Mouse (Mus musculus) thymus, postnatal 4 days (tissue): ENCODE results near the gene Stxbp6.

Experiments used
- DNase-seq: peaks from one replicate; pipeline ENCODE4 v3.0.0; 2021

The Stxbp6 gene

DNA sequence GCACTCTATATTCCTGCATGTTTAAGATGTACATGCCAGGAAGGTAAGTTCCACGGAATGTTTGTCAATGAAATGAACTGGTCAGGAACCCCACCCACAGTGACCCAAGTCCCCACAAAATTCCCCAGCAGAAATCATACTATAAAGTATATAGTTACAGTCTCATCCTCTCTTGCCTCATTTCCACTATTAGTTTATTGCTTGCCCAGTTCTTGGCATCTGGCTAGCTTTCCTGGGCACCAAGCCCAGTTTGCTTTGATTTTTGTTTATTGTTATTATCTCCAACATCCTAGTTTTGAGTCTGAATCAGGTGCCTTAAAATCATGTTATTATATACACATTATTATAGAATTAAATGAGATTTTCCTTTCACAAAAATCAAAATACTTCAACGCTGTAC is 168.5 kb downstream of the Stxbp6 start:
- no peak for DNase-seq

DNA sequence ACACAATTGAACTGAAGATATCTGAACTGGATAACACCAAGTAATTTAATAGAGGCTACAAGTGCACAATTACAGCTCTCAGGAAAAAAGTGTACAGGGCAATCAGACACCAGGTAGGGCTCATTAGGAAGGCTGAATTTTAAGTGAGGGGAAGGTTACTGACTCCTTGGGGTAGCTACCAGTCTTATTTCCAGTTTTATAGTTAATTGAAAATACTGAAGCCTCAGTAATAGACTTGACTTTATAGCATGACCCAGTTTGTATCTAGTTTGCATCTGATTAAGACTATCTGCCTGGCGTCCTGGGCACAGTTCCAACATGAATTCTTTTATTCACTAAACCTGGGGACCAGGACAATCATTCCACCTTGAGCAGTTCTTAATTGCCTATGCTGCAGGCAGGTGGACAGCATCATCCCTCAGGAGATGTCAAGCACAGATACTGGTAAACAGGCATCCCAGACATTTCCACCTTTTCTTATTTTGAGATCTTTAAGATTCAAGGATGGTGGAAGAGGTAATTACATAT is 171.2 kb downstream of the Stxbp6 start:
- DNase-seq: no peak

DNA sequence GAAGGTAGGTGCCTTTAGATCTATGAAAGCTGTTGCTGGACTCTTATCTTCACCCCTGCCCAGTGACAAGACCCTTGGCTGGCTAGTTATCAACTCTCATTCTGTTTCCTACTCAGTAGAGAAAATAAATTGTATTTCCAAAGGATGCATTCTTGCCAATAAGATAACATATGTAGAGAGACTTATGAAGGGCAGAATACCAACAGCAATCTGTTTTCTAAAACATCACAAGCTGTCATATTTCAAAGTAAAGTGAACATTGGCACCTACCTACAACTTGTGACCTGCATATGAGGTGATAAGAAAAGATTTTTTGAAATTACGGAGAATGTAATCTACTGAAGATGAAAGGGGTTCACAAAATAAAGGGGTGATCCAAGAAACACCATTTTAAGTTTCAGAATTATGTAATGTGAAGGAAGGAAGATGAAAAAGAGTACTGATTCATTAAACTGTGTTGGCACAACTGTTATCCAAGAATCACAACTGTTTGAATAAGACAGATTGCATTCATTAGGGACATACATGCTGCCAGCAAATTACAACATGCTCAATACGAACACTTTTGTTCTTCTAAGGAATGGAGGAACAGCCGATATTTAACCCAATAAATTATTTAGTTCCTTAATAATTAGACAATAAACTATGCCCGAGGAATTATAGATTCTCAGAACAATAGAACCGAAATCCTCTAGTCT is 175.2 kb downstream of the Stxbp6 start:
- no peak for DNase-seq

DNA sequence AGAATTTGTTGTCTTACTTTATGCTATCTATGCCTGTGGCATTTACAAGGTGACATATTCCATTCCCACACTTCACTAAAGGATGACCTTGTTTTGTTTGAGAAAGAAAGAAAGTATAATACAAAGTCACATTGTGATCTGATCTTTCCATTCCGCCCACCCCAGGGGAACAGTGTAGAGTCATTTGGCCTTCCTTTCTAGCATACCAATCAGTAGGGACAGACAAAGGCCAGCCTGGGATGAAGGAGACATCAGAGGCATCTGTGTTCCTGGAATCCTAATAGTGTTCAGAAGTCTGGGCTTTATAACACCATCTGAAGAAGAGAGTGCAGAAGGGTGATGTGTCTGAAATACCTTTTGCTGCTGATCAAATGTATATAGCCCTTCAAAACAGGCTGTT is 178.0 kb downstream of the Stxbp6 start:
- no peak for DNase-seq

DNA sequence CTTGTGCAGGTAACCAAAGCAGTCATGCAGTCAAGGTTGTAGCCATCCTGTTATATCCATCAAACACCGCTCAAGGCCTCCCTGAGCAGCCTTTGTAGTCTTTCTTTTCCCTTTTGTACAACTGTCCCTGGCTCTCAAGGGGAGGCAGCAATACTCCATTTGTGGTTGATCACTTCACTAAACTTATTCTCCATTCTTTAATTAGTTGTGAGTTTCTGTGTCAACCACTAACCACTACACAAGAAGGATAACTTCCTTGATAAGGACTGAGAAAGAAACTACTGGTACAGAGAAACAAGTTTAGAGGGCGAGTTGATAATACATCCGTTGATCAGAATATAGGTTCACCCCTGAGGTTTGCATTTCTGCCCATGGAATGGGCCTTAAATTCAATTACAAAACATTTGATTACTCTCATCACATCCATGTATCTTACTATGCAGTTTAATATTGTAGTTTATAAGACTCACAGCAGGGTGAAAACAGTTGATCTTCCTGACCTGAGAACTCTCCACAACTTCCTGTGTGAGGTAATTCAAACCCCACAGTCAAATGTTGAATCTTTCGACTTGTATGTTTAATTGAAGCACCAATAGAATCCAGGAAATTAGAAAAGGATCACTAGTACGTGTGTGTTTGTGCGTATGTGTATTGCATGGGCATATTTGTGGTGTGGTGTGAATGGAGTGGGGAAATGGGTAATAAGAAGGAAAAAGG is 184.7 kb downstream of the Stxbp6 start:
- DNase-seq: no peak

DNA sequence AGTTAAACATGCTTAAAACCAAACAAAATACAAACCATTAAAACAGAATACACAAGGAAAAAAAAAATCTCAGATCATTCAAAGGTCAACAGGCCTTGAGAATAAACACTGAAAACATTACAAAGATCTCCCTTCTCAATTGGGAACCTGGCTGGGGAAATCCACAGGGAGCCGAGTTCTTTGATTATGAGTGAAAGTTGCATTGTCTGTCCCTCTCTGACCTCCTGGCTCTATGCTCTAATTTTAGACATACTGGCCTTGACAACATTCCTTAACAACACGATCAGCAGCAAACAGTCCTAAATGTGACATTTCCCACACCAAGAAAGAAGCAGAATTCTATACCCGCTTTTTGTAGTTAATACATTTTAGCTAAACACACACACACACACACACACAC is 187.7 kb downstream of the Stxbp6 start:
- DNase-seq: no peak

DNA sequence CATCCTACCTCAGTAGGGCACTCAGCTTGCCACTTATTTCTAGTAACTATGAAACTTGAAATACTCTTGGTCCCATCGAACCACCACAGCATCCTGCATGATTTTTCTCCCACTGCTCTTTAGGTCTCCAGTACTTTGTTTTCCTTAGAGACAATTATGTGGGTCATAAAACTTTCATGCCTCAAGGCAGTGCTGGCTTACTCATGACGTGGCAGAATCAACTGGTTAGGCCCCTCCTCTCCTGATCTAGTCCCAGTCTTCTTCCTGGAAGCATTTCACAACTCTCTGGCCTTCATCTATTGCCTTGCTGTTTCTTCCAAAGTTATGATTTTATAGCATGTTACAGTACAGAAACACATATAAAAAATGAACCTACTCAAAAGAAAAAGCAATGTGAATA is 201.8 kb downstream of the Stxbp6 start:
- DNase-seq: no peak

DNA sequence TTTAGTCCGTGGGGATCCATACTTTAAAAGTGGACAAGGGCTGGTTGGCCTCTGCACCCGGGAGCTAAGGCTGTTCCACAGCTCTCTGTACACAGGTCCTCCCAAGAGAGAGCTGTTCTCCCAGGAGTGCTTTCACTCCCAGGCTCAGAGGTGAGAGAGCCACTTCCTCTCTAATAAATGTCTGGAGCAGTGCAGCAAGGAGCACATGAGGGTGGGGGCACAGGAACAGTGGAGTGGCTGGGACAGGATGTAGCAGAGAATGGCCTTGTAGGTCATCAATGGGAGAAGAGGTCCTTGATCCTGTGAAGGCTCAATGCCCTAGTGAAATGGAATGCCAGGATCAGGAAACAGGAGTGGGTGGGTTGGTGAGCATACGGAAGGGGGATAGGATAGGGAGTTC is 209.1 kb downstream of the Stxbp6 start:
- no peak for DNase-seq

DNA sequence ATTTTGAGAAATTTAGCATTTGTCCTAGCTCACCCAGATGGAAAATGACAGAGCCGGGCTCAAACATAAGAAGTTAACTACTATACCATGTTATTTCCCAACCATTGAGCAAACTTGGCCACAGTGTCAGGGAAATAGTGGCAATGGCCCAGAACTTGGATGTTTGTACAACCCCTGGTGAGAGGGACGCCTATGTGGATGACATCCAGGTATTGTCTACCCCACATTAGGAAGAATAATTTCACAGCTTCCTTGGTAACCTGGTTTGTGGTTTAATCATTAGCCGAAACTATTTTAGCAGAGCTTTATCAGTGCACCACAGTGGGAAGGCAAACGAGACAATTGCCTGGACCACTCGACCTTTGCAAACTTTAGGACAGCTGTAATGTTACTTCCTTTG is 215.1 kb downstream of the Stxbp6 start:
- DNase-seq: no peak

DNA sequence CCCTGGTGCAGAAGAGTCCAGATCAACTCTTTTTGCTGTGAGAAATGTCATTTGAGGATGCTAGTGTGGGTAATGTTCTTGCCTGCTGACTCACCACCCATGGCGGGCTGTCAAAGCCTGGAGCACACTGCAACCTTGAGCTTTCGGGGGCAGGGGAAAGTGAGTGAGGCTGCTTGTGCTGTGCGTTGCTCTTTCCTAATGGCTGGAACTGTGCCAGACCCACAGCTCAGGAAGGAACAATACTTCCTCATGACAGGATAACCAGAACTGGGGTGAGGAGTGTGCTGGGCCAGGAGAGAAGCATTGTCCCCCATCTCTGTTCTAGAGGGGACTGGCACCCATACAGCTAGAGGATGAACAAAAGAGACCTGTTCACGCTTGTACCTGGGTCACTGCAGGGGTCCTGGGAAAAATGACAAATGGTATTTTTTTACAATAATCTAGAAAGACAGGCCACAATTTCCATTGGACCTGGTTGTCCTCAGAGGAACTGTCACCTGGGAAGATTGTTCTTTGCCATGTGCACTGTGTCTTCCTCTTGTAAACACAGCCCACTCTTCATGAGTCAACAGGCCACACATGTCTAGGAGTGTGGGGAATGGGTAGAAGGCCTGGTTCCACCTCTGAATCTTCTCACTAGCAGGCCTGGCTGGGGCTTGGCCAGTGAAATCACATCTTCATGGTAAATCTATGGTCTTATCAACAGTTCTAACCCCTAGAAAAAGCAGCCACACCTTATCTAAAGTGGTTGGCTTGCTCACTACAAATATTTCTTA is 216.2 kb downstream of the Stxbp6 start:
- peak; percentile 3 for DNase-seq

DNA sequence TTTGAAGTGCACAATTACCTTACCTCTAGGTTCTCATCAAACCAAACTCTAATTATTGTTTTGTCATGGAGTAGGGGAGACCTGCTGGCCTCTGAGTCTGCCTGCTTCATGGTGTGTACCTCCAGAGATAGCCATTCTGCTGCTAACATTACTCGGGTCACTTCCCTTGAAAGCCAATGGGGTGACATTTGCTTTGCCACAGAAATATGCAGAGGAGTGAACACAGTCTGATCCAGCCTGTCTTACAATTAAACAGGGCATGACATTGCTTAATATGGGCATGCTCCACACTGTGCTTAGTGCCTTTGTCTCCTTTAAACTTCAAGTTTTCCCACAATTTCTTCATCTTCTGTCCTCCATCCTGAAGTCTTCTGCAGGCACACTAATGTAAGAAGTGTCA is 222.5 kb downstream of the Stxbp6 start:
- DNase-seq: no peak

DNA sequence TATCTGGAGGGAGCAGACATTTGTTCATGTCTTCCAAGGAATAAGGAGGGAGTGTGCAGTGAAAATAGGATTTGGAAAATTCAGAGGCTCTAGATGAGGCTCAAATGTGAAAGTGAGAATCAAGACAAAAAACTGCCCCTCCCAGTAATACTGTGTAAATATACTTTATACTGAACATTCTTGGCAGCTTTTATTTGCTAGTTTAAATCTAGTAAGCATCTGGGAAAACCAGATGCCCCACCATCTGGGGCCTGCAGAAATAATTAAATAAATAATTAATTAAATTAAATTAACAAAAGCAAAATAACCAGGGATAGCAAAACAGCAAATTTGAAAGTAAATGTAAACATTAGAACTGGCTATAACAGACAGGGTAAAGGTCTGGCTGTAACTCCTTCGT is 224.0 kb downstream of the Stxbp6 start:
- DNase-seq: no peak

DNA sequence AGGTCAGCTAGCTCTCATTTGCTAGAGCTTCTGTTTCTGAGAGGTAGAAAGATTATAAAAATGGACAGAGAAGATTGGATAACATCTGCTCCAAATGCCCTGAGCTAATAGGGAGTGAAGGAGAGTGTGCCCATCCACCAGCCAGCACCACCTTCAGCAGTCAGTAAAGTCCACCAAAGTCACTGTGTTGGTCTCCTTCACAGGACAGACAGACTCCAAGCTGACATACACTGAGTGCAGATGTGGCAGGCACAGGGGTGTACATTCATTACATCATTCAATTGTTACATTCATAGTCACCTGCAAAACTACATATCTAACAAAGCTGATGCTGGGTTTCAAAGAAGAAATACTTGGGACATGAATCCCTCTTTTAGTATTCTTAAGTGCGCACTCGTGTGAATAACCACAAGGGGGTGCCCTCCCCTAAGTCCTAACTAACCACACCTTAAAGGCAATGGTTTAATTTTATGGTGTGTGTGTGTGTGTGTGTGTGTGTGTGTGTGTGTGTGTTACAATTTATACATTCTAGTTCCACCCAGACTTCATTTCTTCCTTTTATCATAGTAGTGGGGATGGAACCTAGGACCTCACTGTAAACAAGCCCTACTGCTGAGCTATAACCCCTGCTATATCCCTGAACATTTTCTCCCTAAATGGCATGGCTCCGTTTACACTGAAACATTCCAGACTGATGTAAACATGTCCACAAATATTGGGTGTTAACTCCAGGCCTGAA is 225.9 kb downstream of the Stxbp6 start:
- peak; percentile 12 for DNase-seq

DNA sequence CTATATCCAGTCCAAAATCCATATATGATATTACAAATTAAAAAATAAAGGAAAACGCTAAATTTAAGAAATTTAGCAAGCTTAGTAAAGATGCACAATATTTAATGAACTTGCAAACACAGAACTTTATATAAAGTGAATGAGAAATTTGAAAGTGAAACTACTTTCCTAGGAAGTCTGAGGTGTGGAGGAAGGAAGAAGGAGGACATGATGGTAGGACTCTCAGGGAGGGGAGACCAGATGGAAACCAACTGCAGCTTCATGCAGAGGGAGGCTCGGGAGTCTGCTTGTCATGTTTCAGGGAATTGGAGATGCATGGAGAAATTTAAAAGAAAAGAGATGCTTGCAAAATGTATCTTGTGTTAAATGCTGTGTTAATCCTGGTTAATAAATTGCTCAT is 233.9 kb downstream of the Stxbp6 start:
- DNase-seq: no peak

DNA sequence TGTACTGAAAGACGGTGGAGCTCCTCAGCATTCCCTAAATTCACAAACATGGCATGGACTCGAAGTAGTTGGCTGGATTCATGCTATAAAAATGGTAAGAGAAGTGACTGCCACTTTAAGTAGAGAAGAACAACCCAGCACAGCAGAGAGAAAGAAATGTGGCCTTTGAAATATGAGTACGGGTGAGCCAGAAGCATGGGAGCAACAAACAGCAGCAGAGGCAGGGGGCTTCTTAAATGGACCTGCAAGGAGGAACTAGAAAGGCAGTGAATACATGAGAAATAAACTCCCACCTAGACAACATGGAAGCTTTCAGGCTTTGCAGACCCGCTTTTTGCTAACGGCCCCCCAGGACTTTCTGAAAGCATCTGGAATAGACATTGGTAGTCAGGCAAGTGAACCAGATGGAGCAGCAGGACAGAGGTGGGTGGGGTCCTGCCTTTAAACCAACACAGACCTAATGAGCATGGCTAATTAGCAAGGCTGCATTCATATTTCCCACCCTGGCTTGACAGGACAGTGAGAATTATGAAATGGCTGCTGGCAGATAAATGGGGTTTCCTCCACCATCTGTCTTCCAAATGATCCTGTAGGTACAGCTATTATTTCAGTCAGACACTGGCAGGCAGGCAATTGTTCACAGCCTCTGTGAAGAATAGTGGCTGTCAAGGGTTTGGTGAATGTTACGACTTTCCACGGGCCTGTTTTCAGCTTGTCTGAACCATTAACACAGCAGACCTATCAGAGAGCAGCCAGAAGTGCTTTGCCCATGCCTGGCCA is 234.7 kb downstream of the Stxbp6 start:
- DNase-seq: no peak

DNA sequence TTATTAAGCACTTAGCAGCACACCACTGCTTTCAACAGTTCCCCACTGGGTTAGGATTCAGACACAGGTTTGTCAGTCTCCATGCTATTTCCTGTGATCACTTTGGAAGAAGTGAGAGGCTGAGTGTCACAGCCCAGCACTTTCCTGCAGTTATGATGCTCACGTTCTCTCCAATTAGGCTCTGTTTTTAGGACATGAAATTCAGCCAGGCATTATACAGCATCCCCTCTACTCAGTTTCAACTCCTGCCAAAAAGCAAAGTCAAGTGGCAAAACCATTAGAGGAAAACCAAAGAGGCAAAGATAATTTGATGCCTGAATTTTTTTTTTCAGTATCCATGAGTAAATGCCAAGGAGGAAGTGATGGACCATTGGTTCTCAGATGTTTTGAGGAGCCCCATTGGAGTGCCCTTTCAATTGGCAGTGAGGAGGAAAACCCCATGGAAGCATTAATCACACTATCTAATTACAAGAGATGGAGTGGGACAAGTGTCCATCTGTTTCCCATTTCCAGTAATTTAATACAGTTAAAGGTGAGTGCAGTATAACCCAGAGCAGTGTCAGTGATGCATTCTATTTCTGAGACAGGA is 238.5 kb downstream of the Stxbp6 start:
- no peak for DNase-seq

DNA sequence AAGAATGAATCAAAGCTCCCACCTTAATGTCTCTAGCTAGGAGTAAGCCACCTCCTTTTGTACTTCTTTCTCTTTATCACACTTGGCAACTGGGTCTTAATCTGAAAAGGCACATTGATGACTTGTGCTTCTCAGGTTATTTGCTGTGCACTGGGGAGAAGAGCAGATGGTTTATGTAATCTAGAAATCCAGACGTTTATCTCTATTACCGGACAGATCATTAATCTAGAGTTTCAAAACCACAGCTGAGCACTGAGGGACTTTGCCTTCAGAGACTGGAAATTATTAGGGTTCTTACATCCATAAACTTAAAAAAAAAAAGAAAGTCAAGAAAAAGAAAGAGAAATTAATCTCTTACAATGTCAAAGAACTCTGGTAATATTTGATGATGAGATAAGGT is 262.6 kb downstream of the Stxbp6 start:
- no peak for DNase-seq

DNA sequence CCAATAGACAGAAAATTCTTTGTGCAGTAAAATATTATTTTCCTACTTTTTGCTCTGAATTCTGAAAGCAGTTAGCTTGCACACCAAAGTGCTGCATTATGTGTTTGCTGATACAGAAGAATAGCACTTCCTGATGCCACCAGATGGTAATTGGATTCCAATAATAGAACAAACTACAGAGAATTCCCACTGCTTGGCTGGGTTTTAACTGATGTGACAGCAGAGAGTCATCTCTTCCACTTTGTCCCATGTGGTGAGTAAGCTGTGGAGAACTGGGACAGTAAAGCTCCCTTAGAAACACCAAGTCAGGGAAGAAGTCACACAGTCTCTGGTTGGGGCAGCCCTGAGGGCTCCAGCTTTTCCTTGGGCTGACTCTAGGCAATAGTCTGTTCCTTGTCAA is 270.3 kb downstream of the Stxbp6 start:
- no peak for DNase-seq
